Mouse (Mus musculus) embryonic fibroblast, embryonic 13.5 days (primary cell): Measurements from ENCODE around the gene Aatk. TPM values are rescaled to one million over a fixed set of nuclear protein-coding genes. Genes with fewer than 3 reads are reported as not detected.
A peak's percentile ranks its signal among the peaks of the same experiment; 100 is the strongest.

Source experiments
- H3K27ac ChIP-seq: 2 replicates; pipeline ENCODE4 v1.5.1; 2012; ENCODE audit warnings: low read length, control low read depth, inconsistent platforms; ENCODE audit not compliant: insufficient read depth
- H3K4me1 ChIP-seq: 2 replicates; pipeline ENCODE4 v1.6.1; 2011; ENCODE audit warnings: low read length; ENCODE audit not compliant: control insufficient read depth, insufficient read depth
- H3K4me3 ChIP-seq: 2 replicates; pipeline ENCODE4 v1.5.1; 2011; ENCODE audit warnings: mild to moderate bottlenecking, control low read depth, low read length; ENCODE audit not compliant: insufficient read depth
- CTCF ChIP-seq: IDR thresholded peaks from 2 replicates; pipeline ENCODE4 v1.5.1; 2011; ENCODE audit warnings: mild to moderate bottlenecking, control low read depth, low read length, moderate library complexity, borderline replicate concordance; ENCODE audit not compliant: insufficient read depth
- POLR2A ChIP-seq: IDR thresholded peaks from 2 replicates; pipeline ENCODE4 v1.6.1; 2011; ENCODE audit warnings: low read depth, mild to moderate bottlenecking, control low read depth, low read length, moderate library complexity
- polyA plus RNA-seq: library from polyadenylated mRNA; stranded (reverse); fragments of >200 nt; gene quantifications from 2 replicates; pipeline ENCODE4 v1.2.4, GENCODE M21; 2011; ENCODE audit warnings: low read depth; ENCODE audit not compliant: missing spikeins, insufficient read length

Aatk gene
- polyA plus RNA-seq, 1 experiment = 0.19 TPM

DNA sequence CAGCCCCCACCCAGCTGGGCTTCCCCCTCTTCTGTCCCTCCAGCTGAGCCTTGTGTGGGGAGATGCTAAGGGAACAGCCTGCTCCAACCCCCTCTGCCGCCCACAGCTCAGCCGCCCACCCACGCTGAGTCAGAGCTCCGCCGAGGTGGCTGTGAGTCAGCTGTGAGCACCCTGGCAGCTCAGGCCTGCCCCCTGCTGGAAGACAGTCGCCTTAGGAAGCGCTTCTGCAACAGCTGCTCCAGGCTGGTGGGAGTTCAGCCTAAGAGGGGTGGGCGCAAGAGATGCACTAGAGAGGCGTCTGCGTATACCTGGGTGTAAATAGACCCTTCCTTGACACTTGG is 55.7 kb downstream of the Aatk start:
- Histone ChIP-seq H3K27ac (peak overlapping the region; percentile 20; the same call in 1 of the 2 replicates), H3K4me3 (no peak overlapping the region), H3K4me1 (peaks cover 26% of the 10 kb centered on the region)
- TF ChIP-seq CTCF (peak; percentile 88), POLR2A (no peak)

DNA sequence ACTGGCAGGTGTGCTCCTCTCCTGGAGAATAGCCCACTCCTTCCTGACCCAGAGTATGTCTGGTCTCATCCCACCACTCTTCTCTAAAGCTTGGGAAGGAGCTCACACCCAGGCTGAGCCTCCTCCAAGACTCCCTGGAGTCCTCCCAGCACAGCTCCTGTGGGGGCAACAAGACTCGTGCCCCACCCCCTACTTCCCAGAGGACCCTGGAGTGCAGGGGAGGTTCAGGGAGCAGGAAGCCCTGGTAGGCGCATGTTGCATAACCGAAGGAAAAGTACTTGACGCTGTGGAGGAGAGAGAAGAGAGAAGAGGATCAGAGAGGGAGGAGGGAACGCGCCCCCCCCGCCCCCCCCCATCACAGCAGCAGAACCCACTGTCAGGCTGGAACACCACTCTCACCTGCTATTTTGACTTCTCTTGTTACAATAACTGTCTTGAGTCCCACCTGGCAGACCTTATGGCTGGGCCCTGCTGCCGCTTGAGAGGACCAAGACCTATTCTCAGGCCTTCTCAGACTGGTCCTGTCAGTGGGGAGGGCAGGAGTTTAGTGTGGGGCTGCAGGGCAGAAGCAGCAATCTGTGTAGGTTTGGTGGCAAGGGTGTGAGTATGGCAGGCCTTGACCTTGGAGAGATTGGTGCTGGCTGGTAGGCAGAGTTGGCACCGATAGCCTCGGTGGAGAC is 56.2 kb downstream of the Aatk start:
- TF ChIP-seq CTCF = no peak
- TF ChIP-seq POLR2A = no peak
- Histone ChIP-seq H3K27ac (peak overlapping the region; percentile 20; the same call in 1 of the 2 replicates), H3K4me1 (peaks cover 26% of the 10 kb centered on the region), H3K4me3 (no peak overlapping the region)

DNA sequence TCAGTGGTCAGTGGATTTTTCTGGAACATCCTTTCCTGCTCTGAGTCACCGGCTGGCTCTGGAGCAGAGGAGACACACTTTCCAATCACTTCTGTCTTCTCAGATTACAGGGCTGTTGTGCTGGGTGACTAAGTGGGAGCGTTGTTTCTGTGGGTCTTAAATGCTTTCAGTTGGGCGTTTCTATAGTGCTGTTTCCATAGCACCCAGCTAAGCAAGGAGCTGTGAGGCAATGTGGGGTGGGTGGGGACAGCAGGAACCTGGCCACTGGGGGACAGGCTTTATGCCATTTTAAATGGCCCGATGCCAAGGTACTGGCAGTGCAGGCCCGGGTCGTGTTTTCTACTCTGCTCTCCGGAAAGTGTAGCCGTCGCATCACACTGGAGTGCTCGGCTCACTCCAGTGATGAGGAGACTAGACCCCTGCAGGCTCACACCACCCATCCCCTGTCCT is 57.8 kb downstream of the Aatk start:
- TF ChIP-seq POLR2A = no peak
- no peak for TF ChIP-seq CTCF
- peaks cover 26% of the 10 kb centered on the region for H3K4me1 ChIP-seq
- peak overlapping the region; percentile 82 for H3K27ac ChIP-seq
- H3K4me3 ChIP-seq = no peak overlapping the region

GRCm38 (mm10) chr11:119988391-119988790 is 58.6 kb downstream of the Aatk start:
- H3K4me1 ChIP-seq = peaks cover 26% of the 10 kb centered on the region
- no peak overlapping the region for H3K4me3 ChIP-seq
- H3K27ac ChIP-seq = peak overlapping the region; percentile 82
- no peak for TF ChIP-seq CTCF
- TF ChIP-seq POLR2A = no peak

DNA sequence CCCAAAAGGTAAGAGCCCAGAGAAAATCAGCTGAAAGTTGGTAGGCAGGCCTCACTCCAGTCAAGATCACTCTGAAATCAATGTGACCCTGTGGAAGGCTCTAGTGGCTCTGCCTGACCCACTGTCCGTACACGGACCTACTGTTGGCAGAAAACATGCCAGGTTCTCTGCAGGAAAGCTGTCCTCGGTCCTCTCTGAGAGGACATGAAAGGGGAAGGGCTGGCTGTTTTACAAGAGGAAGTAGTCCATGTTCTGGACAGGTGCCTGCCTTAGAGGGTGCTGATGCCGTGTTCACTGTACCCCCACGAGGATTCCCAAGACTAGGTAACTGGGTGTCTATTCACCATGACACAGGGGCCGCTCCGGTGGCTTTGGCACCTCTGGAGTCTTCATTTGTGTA is 59.1 kb downstream of the Aatk start:
- Histone ChIP-seq H3K4me3 (no peak overlapping the region), H3K4me1 (peaks cover 26% of the 10 kb centered on the region), H3K27ac (peak overlapping the region; percentile 82; the same call in 1 of the 2 replicates)
- TF ChIP-seq POLR2A (no peak), CTCF (no peak)

DNA sequence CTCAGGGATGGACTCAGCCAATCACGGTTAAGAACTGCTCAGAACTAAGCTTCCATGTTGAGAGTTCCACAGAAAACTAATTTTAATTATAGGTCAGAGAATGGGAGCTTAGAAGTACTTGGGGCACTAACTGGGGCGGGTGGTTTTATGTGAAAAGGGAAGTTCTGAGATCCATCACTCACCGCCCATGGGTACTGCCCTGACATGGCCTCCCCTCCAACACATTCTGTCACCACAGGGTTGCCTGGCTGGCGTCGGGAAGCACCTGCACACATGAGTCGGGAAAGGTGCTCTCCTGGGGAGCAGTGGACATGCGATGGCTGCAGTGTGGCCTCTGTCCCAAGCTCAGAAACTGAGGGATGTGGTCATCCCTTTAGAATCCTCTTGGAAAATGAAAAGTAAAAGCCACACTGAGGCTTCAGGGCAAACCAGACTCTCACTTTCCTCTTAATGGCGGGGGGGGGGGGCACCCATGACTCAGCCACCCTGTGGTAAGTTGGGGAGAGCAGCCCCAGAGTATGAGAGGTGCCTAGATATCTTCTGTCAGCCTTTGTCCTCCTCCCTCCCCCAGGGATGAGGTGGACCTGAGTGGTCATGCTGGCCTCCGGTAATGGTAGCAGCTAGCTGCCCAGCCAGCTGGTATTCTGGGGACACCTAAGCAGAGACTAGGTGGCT is 60.1 kb downstream of the Aatk start:
- TF ChIP-seq POLR2A = no peak
- TF ChIP-seq CTCF = no peak
- Histone ChIP-seq H3K4me3 (no peak overlapping the region), H3K27ac (no peak overlapping the region), H3K4me1 (peaks cover 26% of the 10 kb centered on the region)

GRCm38 (mm10) chr11:119983151-119983550 is 63.8 kb downstream of the Aatk start:
- TF ChIP-seq CTCF = no peak
- TF ChIP-seq POLR2A = no peak
- Histone ChIP-seq H3K4me3 (no peak overlapping the region), H3K27ac (no peak overlapping the region), H3K4me1 (peaks cover 5% of the 10 kb centered on the region)

DNA sequence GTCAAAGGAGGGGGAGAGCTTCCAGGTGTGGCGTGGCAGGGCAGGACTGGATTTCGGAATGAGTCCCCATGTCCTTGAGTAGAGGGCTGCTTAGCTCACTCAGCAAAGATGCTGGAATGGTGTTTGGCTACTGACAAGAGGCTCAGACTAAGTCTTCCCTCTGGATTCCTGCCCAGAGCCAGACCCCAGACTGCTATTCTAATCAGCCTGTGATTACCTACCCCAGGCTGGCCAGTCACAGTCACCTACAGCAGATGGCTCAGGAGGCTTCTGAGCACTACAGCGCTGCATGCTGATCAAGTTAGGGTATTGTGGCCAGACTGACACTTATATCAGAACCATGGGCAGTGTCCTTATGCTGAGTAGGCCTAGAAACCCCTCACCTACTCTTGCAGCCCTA is 64.7 kb downstream of the Aatk start:
- Histone ChIP-seq H3K4me1 (peaks cover 5% of the 10 kb centered on the region), H3K4me3 (no peak overlapping the region), H3K27ac (no peak overlapping the region)
- TF ChIP-seq CTCF (no peak), POLR2A (no peak)

DNA sequence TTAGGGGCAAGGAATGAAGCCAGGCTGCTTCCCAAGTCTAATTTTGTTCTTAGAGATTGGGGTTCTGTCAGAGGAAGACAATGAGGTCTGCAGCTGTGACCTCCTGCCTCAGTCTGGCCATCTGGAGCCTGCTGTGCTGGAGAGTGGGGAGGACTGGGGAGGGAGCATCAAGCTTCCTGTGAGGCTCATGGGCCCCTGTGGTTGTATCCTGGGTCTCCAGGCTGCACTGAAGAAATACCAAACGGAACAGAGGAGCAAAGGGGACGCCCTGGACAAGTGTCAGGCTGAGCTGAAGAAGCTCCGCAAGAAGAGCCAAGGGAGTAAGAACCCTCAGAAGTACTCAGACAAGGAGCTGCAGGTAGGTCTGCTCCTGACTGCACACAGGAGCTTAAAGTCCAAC is 65.2 kb downstream of the Aatk start:
- TF ChIP-seq POLR2A = no peak
- TF ChIP-seq CTCF = no peak

DNA sequence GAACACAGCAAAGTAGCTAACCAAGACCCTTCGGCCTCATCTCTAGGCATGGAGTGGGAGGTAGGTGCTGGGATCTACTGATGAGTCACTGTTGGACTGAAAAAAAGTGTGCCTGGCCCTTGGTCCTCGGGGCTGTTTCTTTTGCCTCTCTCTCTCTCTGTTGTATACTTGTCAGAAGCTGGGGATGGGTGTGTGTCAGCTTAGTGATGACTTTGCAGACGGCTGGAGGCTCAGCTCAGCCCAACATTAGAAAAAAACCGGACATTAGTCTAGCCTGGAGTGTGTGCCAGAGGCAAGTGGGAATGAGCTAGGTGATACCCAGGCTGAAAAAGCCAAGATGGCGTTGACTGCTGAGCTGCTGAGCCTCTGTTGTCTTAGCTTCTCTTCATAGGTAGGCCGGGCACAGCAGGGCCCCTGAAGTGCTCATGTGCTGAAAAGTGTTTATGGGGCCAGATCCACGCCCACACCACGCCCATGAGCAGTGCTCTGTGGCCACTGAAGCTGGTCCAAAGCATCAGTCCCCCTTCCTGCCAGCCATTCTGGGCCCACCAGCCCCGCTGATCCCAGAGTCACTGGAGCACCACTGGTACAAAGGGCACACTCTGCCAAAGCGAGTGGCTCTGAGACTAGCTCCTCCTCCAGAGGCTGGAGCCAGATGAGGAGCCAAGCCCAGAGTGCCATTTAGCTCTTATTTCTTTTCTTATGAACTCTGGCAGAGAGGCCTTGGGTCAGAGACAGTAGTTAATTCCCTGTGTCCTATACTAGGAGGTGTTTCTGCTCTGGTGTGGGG is 67.2 kb downstream of the Aatk start:
- Histone ChIP-seq H3K27ac (peak overlapping the region; percentile 43; the same call in 1 of the 2 replicates), H3K4me1 (peaks cover 14% of the 10 kb centered on the region), H3K4me3 (no peak overlapping the region)
- TF ChIP-seq CTCF (no peak), POLR2A (no peak)

More for the DNA sequence above, 65.2 kb downstream of the Aatk start:
- Histone ChIP-seq H3K4me1 (peaks cover 5% of the 10 kb centered on the region; the same call in 1 of the 2 replicates), H3K27ac (no peak overlapping the region), H3K4me3 (no peak overlapping the region)

GRCm38 (mm10) chr11:119978701-119979100 is 68.3 kb downstream of the Aatk start:
- Histone ChIP-seq H3K4me1 (peaks cover 14% of the 10 kb centered on the region), H3K4me3 (no peak overlapping the region), H3K27ac (no peak overlapping the region)
- TF ChIP-seq CTCF (no peak), POLR2A (no peak)
